Mouse (Mus musculus): ENCODE data around the gene Trpm2. TPM values are rescaled to one million over a fixed set of nuclear protein-coding genes. Genes with fewer than 3 reads are reported as not detected.
A peak's percentile ranks its signal among the peaks of the same experiment; 100 is the strongest.

The Trpm2 gene
- polyA plus RNA-seq, 1 experiment from 2014 or later, result 1.7 TPM

GRCm38 (mm10) chr10:77921009-77921408 is 49.4 kb downstream of the Trpm2 start:
- Histone ChIP-seq H3K27me3 (ENCODE audit: insufficient read depth, low read length) (no peaks in the 10 kb centered on the region), H3K9me3 (ENCODE audit: low read length) (no peaks in the 10 kb centered on the region), H3K4me2 (ENCODE audit: low read depth, low read length) (no peak overlapping the region), H3K4me3 (ENCODE audit: low read depth, low read length) (no peak overlapping the region), H3K36me3 (replicated peaks; ENCODE audit: insufficient read depth, low read length) (no peaks in the 10 kb centered on the region), H3K9ac (replicated peaks) (no peak overlapping the region), H3K4me1 (ENCODE audit: insufficient read depth) (no peaks in the 10 kb centered on the region), H3K27ac (ENCODE audit: low read depth) (no peak overlapping the region)
- WGBS (ENCODE audit: insufficient replicate concordance), result 66% methylated on average over 5 of the region's 5 CpGs
- ATAC-seq (no peak), DNase-seq (no peak)
- TF ChIP-seq EP300 (IDR thresholded peaks at IDR 0.05; ENCODE audit: low read depth) (no peak), CTCF (IDR thresholded peaks at IDR 0.05; ENCODE audit: low read depth) (no peak)

GRCm38 (mm10) chr10:77916636-77917335 is 53.6 kb downstream of the Trpm2 start:
- Histone ChIP-seq H3K36me3 (replicated peaks; ENCODE audit: insufficient read depth, low read length) (no peaks in the 10 kb centered on the region), H3K9ac (replicated peaks) (no peak overlapping the region), H3K4me2 (ENCODE audit: low read depth, low read length) (no peak overlapping the region), H3K4me3 (ENCODE audit: low read depth, low read length) (no peak overlapping the region), H3K9me3 (ENCODE audit: low read length) (no peaks in the 10 kb centered on the region), H3K27ac (ENCODE audit: low read depth) (no peak overlapping the region), H3K4me1 (ENCODE audit: insufficient read depth) (no peaks in the 10 kb centered on the region), H3K27me3 (ENCODE audit: insufficient read depth, low read length) (no peaks in the 10 kb centered on the region)
- peak; percentile 83 for DNase-seq
- TF ChIP-seq EP300 (IDR thresholded peaks at IDR 0.05; ENCODE audit: low read depth) (no peak), CTCF (IDR thresholded peaks at IDR 0.05; ENCODE audit: low read depth) (peak; percentile 94)
- WGBS (ENCODE audit: insufficient replicate concordance), result 53% methylated on average over 8 of the region's 8 CpGs
- ATAC-seq, result no peak

- no peak for TF ChIP-seq CTCF (IDR thresholded peaks at IDR 0.05; ENCODE audit: low read depth)
- no peak for TF ChIP-seq EP300 (IDR thresholded peaks at IDR 0.05; ENCODE audit: low read depth)
- ATAC-seq, result no peak
- Histone ChIP-seq H3K27me3 (ENCODE audit: insufficient read depth, low read length) (no peaks in the 10 kb centered on the region), H3K27ac (ENCODE audit: low read depth) (no peak overlapping the region), H3K9me3 (ENCODE audit: low read length) (no peaks in the 10 kb centered on the region), H3K9ac (replicated peaks) (no peak overlapping the region), H3K4me2 (ENCODE audit: low read depth, low read length) (no peak overlapping the region), H3K4me1 (ENCODE audit: insufficient read depth) (no peaks in the 10 kb centered on the region), H3K36me3 (replicated peaks; ENCODE audit: insufficient read depth, low read length) (no peaks in the 10 kb centered on the region), H3K4me3 (ENCODE audit: low read depth, low read length) (no peak overlapping the region)
- no peak for DNase-seq
- WGBS (ENCODE audit: insufficient replicate concordance), result 72% methylated on average over 4 of the region's 4 CpGs
Observed at GRCm38 (mm10) chr10:77913292-77913691, 57.1 kb downstream of the Trpm2 start.

- DNase-seq (no peak), ATAC-seq (no peak)
- TF ChIP-seq EP300 (IDR thresholded peaks at IDR 0.05; ENCODE audit: low read depth) (no peak), CTCF (IDR thresholded peaks at IDR 0.05; ENCODE audit: low read depth) (no peak)
- 64% methylated on average over 7 of the region's 7 CpGs for WGBS (ENCODE audit: insufficient replicate concordance)
- Histone ChIP-seq H3K9ac (replicated peaks) (no peak overlapping the region), H3K36me3 (replicated peaks; ENCODE audit: insufficient read depth, low read length) (no peaks in the 10 kb centered on the region), H3K4me3 (ENCODE audit: low read depth, low read length) (no peak overlapping the region), H3K27me3 (ENCODE audit: insufficient read depth, low read length) (no peaks in the 10 kb centered on the region), H3K9me3 (ENCODE audit: low read length) (no peaks in the 10 kb centered on the region), H3K27ac (ENCODE audit: low read depth) (no peak overlapping the region), H3K4me1 (ENCODE audit: insufficient read depth) (no peaks in the 10 kb centered on the region), H3K4me2 (ENCODE audit: low read depth, low read length) (no peak overlapping the region)
Observed at GRCm38 (mm10) chr10:77912605-77913004, 57.8 kb downstream of the Trpm2 start.

GRCm38 (mm10) chr10:77902894-77903715 is 67.3 kb downstream of the Trpm2 start:
- H3K27ac ChIP-seq (ENCODE audit: low read depth), result peak overlapping the region; percentile 94; the same call in 1 of the 2 replicates
- peak overlapping the region; percentile 41; the same call in 1 of the 2 replicates for H3K9ac ChIP-seq (replicated peaks)

More at GRCm38 (mm10) chr10:77902894-77903715, 67.3 kb downstream of the Trpm2 start:
- peak; percentile 89 for DNase-seq
- 6% methylated on average over 35 of the region's 35 CpGs for WGBS (ENCODE audit: insufficient replicate concordance)
- Histone ChIP-seq H3K4me1 (ENCODE audit: insufficient read depth) (peaks cover 3% of the 10 kb centered on the region; the same call in 1 of the 2 replicates), H3K36me3 (replicated peaks; ENCODE audit: insufficient read depth, low read length) (no peaks in the 10 kb centered on the region), H3K4me2 (ENCODE audit: low read depth, low read length) (peak overlapping the region; percentile 73), H3K9me3 (ENCODE audit: low read length) (no peaks in the 10 kb centered on the region), H3K4me3 (ENCODE audit: low read depth, low read length) (peak overlapping the region; percentile 64), H3K27me3 (ENCODE audit: insufficient read depth, low read length) (peaks cover 6% of the 10 kb centered on the region; the same call in 1 of the 2 replicates)
- peak; percentile 74 for ATAC-seq
- TF ChIP-seq CTCF (IDR thresholded peaks at IDR 0.05; ENCODE audit: low read depth) (no peak), EP300 (IDR thresholded peaks at IDR 0.05; ENCODE audit: low read depth) (no peak)
